Mouse (Mus musculus) layer of hippocampus, adult 11-12 months (tissue): Measurements from ENCODE around the gene B4galnt4.

Experiments
- DNase-seq: peaks from one replicate; pipeline ENCODE4 v3.0.0; 2022; ENCODE audit warnings: low spot score

B4galnt4 gene

DNA sequence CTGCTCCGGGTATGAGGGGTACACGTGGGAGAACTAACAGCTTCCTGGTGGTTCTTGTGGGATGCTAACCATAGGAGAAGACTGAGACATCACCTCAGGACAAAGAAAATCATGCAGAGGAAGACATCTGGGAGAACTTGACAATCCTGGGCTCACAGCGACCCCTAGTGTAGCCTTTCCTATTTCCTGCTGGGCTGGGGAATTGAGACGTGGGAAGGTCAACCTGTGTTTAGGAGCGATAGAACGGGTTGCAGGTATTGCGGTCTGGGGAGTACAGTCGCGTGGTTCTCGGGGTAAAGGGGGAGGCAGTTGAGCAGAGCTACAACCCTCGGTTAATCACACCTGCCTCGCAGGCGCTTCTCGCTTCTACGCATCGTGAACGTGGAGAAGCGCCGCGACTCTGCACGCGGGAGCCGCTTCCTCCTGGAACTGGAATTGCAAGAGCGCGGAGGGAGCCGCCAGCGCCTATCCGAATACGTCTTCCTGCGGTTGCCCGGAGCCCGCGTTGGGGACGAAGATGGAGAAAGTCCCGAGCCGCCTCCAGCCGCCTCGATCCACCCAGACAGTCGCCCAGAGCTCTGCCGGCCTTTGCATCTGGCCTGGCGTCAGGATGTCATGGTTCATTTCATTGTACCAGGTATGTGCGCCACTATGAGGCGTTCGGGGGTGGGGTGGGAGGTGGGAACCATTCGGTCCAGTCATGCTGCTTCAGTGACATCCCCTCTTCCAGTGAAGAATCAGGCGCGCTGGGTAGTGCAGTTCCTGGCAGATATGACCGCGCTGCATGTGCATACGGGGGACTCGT lies 9.4 kb downstream of the B4galnt4 start:
- DNase-seq, result peak; percentile 83

DNA sequence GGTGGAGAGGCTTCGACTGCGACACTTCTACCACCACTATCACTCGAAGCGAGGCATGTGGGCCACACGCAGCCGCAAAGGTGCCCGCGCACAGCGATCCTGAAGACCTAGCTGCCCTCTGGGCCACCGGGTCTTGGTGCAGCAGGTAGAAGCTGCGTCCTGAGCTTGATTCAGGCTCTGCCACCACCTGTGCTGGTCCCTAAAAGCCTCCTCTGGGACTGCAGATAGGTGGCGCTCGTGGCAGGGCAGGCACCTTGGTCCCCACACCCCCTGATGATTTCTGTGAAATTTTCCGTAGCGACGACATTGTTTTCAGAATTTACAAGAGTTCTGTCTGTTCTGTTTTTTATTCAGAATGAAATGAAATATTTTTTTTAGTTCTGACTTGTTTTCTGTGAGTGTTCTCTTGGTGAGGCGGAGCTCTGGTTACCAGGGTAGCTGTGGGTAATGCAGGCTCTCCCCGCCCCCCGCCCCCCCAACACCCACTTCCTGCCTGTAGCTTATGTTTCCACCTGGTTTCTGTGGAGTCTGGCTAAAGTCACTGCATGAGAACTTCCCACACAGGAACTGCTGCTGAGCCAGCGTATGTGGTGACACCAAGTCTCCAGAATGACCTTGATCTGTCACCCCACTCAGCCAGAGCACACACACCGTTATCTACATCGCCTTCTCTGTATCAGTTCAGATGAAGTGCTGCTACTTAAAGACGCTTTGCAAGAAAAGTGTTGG lies 11.3 kb downstream of the B4galnt4 start:
- peak; percentile 59 for DNase-seq

DNA sequence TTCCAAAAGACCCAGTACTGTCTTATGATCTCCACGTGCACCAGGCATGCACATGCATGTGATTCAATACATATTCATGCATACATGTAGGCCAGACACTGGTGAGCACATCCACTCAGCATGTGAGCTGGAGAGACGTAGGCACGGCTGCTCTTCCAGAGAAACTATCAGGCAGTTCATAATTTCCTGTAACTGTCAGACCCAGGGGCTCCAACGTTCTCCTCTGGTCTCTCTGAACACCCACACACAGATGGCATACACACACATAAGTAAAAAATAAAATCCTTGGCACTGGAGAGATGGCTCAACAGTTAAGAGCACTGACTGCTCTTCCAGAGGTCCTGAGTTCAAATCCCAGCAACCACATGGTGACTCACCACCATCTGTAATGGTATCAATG lies 12.9 kb downstream of the B4galnt4 start:
- no peak for DNase-seq

DNA sequence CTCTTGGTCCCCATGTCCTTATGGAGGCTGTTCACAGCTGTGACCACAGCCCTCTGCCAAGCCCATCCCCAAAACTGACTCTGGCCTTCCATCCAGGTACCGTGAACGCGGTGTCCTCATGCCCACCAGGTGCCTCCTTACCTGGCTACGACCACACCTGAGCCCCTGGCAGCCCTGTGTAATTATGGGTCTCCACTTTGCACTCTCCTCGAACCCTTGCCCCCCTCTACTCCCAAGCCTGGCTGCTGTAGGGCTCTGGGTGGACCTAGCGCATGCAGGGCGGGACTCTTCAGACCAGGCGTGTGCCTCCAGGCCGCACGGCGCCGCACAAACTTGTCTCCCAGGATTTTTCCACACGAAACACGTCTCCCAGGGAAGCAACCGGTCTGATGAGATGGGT lies 16.9 kb downstream of the B4galnt4 start, which contains the start of gene Pkp3:
TSS of gene Pkp3 (plus strand) at position 378 of the 400 bp plus-strand sequence.
- DNase-seq, result no peak

DNA sequence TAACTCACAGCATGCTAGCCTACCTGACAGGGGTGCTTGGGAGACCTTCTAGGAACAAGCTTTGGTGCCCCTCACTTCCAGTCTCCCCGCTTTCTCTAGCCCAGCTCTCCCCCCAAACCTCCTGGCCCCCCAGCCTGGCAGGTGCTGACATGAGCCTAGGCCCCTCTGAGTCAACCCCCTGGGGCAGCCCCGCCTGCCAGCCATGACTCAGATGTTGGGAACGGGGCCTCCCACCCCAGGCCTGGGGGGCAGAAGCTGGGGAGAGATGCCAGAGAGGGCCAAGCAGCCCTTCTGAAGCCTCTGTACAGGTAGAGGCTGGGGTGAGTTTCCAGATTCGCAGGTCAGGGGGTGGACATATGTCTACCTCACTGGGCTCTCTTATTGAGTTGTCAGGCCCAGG lies 18.0 kb downstream of the B4galnt4 start:
- no peak for DNase-seq

DNA sequence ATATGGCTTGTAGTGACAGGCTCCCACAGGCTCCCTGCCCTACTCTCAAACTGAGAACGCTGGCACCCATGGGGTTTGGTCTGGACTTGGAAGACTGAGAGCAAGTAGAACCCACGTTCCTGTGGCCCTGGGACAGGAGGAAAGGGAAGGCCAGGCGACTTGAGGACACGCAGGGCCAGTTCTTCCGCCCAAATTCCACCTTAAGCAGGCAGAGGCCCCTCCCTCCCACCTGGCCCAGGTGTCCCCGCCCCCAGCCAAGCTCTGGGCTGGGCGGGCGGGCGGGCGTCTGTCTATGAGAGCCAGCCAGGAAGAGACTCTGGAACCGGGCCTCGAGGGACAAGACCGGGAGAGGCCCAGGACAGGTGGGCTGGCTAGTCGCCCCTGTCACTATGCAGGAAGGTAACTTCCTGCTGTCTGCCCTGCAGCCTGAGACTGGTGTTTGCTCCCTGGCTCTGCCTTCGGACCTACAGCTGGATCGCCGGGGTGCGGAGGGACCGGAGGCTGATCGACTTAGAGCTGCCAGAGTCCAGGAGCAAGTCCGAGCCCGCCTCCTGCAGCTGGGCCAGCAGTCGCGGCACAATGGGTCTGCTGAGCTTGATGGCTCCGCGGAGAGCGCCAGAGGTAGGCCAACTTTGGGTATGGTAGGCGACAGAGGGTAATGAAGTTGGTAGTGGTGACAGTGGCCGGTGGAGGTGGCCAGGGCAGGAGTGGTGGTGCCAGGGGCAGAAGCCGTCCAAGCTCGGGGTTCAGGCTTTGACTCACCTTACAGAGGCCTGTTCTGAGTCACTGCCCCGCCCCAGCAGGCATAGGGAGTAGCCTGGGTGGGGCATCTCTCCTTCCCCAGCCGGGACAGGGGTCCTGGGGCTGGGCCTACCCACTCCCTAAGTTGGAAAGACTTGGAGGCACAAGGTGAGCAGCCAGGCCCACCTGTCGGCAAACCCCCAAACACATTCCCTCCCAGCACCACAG lies 18.9 kb downstream of the B4galnt4 start:
- no peak for DNase-seq

DNA sequence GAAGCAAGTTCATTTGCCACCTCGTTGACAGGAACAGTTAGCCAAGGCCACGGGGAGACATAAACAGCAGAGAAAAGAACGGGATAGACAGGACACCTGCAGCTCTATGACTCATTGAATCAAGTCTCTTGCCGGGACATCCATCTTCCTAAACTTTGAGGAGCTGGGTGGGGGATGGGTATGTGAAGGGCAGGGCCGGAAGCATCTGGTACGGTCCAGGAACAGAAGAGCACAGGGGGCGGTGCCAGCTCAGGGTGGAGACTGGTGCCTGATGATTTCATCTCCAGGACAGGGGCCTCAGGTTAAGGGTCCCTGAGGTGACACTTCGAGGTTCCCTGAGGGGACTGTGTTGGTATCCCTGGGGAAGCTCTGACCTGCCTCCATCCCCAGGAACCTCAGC lies 27.0 kb downstream of the B4galnt4 start:
- no peak for DNase-seq

DNA sequence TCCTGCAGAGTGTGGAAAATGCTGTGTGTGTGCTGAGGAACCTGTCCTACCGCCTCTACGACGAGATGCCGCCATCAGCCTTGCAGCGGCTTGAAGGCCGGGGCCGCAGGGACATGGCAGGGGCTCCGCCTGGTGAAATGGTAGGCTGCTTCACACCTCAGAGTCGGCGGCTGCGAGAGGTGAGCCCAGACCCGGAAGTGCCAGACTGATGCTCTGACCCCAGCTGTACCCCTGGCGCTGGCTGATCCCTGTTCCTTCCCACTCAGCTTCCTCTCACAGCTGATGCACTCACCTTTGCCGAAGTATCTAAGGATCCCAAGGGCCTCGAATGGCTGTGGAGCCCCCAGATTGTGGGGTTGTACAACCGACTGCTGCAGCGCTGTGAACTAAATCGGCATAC lies 27.6 kb downstream of the B4galnt4 start:
- no peak for DNase-seq

DNA sequence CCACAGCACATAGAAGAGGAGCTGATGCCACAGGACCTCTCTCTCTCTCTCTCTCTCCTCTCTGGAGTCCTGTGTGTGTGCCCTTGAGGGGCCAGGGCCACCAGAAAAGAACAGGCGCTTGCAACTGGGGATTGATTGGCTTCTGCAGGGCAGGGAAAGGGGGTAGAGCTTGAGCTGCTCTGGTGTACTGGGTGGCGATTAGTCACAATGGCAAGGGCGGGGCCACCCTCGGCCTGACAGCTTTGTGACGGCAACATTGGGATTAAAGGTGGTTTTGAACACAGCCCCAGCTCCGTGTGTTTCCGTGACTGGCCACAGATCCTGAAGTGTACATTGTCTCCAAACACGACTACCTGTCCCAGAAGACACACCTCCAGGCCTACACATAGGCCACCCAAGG lies 29.3 kb downstream of the B4galnt4 start:
- no peak for DNase-seq

DNA sequence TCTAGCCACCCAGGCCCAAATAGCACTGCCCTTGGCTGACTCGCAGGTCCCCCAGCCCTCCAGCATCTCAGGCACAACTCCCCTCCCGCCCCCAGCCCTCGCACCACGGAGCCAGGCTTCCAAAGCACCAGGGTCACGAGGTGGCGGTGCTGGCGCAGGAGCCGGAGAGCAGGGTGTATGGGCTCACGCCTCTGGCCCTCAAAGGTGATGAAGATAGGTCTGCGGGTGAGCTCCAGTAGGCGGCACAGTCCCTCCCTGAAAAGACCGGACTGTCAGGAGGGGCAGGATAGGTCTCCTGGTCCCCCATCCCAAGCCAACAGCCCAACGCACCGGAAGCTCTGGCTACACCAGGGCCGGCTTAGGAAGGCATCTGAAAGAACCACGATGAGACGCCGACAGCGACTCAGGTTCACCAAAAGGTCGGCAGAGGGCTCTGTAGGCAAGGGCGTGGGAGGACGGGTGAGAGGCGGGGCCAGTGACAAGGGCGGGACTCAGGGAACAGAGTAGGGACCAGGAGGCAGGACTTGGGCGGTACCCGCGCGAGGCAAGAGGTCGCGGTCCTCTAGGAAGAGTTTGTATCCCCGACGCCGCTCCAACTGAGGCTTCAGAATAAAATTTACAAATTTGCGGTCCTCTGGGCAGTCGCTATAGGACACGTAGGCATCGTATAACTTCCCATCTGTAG lies 31.3 kb downstream of the B4galnt4 start:
- DNase-seq, result peak; percentile 69

DNA sequence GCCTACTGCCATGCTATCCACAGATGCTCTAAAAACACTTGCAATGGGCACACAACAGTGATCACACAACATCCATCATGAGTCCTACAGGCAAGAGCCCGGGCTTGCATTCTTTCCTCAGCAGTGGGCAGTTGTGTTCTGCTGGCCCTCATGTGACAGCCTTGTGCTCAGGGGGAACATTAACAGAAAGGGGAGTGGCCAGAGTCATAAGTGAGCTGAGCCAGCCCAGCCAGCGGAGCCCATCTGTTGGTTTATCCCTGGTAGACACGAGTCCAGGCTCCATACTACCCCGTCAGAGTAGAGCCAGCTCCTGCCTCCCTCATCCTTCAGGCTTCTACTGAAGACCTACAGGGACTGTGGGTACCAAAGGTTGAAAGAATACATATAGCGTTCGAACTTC lies 33.0 kb downstream of the B4galnt4 start:
- no peak for DNase-seq

DNA sequence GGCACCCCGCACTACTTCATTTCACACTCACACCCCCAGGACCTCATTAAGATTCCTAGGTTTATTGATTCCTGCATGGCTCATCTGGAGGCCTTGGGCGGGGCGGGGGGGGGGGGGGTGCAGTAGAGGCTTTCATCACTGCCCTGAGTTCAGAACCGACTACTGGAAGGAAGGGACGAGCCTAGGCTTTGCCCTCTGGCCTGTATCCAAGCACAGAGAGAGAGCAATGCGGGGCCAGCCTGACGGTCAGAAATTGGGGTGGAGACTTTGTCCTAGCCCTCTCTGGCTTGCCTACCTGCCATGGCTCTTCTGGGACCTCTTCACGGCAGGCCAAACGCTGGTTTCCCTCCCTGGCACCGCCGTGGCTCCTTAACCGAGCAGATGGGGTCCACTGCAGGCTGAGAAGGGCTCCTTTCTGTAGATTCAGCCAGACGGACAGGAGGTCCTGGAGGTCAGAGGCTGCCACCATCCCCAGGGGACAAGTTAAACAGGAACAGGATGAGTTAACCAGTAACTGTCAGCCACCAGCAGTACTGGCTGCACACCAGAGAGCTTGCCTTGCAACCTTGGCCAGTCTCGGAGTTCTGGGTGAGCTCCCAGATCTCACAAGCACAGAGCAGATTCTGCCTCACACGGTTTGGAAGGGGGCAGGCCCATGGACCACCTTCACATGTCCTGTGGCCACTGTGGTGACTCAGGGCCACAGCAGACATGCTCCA lies 33.7 kb downstream of the B4galnt4 start:
- DNase-seq, result no peak

DNA sequence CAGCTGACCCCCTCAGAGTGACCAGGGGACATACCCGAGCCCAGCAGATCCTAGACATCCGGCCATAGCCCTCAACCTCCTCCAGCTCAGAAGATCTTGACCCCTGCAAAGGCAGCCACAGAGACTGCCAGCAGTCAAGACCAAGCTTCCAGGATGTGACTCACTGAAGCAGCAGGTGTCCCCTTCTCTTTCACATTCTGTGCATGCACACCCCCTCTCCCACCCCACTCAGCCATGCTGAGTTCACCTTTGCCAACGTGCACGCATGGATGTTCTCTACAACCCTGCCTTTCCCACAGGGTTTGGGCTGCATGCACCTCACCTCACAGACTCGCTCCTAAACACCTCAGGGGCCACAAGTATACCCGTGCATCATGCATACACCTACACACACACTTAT lies 35.1 kb downstream of the B4galnt4 start:
- no peak for DNase-seq

DNA sequence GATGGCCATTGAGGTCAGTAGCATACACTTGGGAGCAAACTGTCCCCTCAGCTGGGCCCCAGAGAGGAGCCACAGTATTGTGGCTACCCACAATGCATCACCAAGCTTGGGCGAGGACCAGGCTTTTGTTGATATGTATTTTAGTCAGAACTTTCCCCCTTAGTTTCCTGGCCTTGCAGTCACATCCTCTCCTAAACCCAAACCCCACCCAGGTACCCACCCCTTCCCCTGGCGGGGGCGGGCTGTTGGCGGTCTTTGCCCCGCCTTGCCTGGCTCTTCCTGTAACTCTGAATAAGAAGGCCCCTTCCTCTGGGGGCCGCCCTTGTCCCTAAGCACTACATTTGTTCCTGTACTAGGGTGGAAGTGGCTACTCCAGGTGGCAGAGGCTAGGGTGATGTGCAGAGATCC lies 35.7 kb downstream of the B4galnt4 start:
- DNase-seq, result no peak

DNA sequence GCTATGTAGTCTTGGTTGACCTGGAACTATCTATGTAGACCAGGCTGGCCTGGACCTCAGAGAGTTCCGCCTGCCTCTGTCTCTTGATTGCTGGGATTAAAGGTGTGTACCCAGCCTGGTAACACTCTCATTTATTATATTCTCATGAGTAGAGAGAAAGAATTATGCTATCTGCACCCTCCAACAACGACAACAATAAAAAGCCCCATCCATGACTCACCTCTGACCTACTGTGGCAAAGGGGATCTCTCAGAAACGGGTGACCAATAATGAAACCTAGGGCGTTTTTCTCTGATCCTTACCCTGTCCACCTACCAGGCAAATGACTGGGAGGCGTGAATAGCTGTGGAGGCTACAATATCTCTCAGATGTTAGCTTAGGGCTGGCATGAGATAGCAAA lies 36.3 kb downstream of the B4galnt4 start:
- DNase-seq, result no peak

DNA sequence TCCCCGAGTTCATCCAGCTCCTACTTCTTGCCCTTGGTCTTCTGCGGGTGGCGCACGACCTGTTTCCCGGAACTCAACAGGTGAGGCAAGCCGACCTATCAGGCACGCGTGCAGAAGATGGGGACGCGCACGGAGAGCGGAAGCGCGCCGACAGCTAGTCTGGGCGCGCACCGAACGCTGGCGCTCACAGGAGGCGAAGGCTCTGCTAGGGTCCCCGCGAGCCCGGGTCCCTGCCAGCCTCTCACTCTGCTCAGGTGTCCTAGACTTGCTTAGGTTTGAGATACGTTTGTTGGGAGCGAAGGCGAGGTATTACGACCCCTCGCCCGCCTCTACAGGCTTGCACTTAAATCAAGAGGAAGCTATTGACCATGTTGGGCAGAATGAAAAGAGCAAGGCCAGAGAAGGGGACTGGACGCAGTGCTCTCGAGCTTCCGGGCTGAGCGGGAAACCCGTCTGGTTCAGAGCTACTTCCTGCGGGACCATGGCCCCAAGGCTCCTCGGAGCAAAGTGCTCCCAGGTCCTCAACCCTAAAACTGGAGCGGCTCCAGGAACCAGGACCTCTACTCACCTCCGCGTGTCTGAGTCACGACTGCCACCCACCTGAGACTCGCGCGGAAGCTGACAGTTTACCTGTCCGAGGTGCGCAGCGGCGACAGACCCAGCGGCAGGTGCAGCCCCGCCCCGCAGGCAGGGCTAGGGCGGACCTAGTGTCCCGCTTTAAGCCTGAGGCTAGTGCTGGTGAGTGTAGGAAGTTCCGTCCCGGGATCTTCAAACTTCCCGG lies 39.2 kb downstream of the B4galnt4 start, which contains the start of gene Sigirr:
TSS of gene Sigirr (minus strand) at position 662 of the 781 bp plus-strand sequence.
- no peak for DNase-seq

DNA sequence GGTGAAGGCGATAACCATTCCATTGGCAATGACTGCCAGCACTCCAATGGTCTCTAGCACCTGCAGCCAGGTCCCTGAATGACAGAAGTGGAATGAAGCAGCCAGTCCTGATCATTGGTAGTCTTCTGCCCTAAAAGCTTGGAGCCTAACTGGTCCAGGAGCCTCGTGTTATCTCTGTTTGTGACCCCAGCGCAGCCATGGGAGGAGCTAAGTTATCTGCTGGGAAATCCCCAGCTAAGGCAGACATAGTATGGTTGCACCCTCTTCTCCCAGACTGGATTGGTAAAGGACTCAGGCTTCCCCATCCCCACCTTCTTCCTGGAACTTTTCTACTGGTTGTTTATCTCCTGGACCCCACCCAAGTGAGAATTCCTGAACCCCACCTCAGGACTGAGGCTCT lies 42.3 kb downstream of the B4galnt4 start:
- DNase-seq, result no peak

DNA sequence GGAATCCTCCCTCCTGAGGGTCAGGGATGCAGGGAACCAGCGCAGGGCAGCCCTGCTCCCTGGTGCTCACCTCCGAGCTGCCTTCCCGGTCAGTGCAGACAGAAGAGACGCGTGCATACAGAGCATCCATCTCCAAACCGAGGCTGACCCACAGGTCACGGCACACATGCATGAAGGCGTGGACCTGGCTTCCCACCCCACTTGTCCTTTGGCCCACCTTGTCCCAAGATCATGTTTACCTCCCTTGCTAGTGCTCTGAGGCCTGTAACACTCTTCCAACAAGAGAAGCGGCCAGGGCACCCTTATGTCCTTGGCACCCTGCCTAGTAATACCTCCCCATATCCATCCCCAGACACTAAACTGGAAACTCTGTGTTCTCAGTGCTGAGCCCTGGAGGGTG lies 55.0 kb downstream of the B4galnt4 start:
- no peak for DNase-seq

DNA sequence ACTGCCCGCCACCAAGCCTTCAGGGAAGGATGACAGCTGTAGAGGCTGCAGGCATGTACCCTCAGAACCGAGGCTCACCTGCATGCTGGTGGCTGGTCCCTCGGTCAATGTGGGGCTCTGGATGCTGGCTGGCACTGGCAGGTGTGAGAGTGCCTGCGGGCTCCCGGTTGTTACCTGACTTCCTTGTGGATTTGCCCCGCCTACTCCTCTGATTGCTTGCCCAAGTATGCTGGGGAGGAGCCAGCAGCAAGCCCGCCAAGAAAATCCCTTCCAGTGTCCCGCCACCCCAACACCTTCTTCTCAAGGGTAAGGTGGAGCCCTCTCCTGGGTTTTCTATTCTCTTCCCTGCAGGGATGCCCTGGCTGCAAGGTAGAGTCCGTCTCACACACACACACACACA lies 56.7 kb downstream of the B4galnt4 start, which contains the start of gene Ano9:
TSS of gene Ano9 (minus strand) at position 171 of the 400 bp plus-strand sequence.
- no peak for DNase-seq

DNA sequence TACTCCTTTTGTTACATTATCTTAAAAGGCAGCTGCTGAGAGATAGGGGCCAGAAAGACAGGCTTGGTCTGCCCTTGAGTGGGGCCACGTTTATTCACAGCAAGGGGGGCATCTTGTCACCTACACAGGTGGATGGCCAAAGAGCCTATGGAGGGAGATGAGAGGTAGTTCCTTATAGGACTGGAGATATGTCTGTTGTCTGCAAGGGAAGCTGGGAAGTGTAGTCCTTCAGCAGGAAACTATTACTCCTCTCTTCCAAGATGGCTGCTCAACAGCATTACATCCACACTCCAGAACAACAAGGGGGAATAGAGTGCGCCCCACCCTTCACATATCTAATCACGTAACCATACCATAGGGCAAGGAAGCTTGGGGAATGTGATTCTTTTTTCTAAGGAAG lies 58.6 kb downstream of the B4galnt4 start:
- DNase-seq, result no peak
